Mouse (Mus musculus) embryonic stem cell, embryonic (primary cell): ENCODE data around the gene Rgma.

Source experiments
- CTCF ChIA-PET, 4 experiments: fragments of 300-600 bp in 2 of 4; fragments of 350-600 bp in 2 of 4; sonication (Branson Sonifier 250); formaldehyde crosslinking; loops; one replicate each; lab custom pipeline; 2022; ENCODE audit warnings: inconsistent platforms in 2 of 4; lab: Charles Lee
- POLR2A ChIA-PET, 4 experiments: fragments of 300-600 bp in 2 of 4; fragments of 350-600 bp in 2 of 4; sonication (Branson Sonifier 250); formaldehyde crosslinking; loops; one replicate each; lab custom pipeline; 2022; ENCODE audit warnings: antibody characterized with exemption in 4 of 4, inconsistent platforms in 1 of 4; lab: Charles Lee

Rgma gene

GRCm38 (mm10) chr7:73375257-73376100 lies at the start of gene Rgma:
Gene Rgma, plus strand, starts transcription at chr7:73375509.
- ChIA-PET POLR2A (interaction anchor here (0.7 to 3.1 kb wide), 15 partner anchors 10 to 637 kb away, joined by 3 to 20 read pairs (median 3); no protein-coding TSS in a partner anchor), CTCF (interaction anchor here (0.6 to 3.0 kb wide), 10 partner anchors 15 to 984 kb away, joined by 3 to 14 read pairs (median 4); no protein-coding TSS in a partner anchor)

GRCm38 (mm10) chr7:73326236-73326635 lies 49.1 kb upstream of the Rgma start:
- POLR2A ChIA-PET: interaction anchor here in 2 of 4 experiments (0.7 kb wide), 3 partner anchors 192 to 710 kb away, joined by 3 read pairs; no protein-coding TSS in a partner anchor
- CTCF ChIA-PET: no interaction called here

- ChIA-PET POLR2A (interaction anchor here in 2 of 4 experiments (0.7 kb wide), 3 partner anchors 191 to 709 kb away, joined by 3 read pairs; no protein-coding TSS in a partner anchor), CTCF (no interaction called here)
Measured at GRCm38 (mm10) chr7:73326680-73327079, 48.6 kb upstream of the Rgma start.

GRCm38 (mm10) chr7:73327193-73327592 lies 48.1 kb upstream of the Rgma start:
- ChIA-PET POLR2A (interaction anchor here in 1 of 4 experiments (1.2 kb wide), 1 partner anchor 16 kb away, joined by 3 read pairs; no protein-coding TSS in a partner anchor), CTCF (no interaction called here)

GRCm38 (mm10) chr7:73327652-73328051 lies 47.7 kb upstream of the Rgma start:
- ChIA-PET POLR2A (interaction anchor here in 1 of 4 experiments (1.2 kb wide), 1 partner anchor 17 kb away, joined by 3 read pairs; no protein-coding TSS in a partner anchor), CTCF (no interaction called here)

- POLR2A ChIA-PET: interaction anchor here in 1 of 4 experiments (0.6 kb wide), 1 partner anchor 15 kb away, joined by 9 read pairs; no protein-coding TSS in a partner anchor
- CTCF ChIA-PET: no interaction called here
Measured at GRCm38 (mm10) chr7:73328653-73329207, 46.6 kb upstream of the Rgma start.

- ChIA-PET CTCF (interaction anchor here in 1 of 4 experiments (0.6 kb wide), 1 partner anchor 8 kb away, joined by 3 read pairs; no protein-coding TSS in a partner anchor), POLR2A (interaction anchor here in 1 of 4 experiments (1.1 kb wide), 1 partner anchor 69 kb away, joined by 3 read pairs; no protein-coding TSS in a partner anchor)
Measured at GRCm38 (mm10) chr7:73330754-73331153, 44.6 kb upstream of the Rgma start.

- POLR2A ChIA-PET: interaction anchor here in 3 of 4 experiments (0.6 to 3.1 kb wide), 5 partner anchors 9 to 123 kb away, joined by 3 to 11 read pairs (median 3); no protein-coding TSS in a partner anchor
- CTCF ChIA-PET: no interaction called here
Measured at GRCm38 (mm10) chr7:73331645-73332044, 43.7 kb upstream of the Rgma start.

- ChIA-PET POLR2A (interaction anchor here in 2 of 4 experiments (1.1 to 3.1 kb wide), 2 partner anchors 11 kb away, joined by 3 to 11 read pairs; no protein-coding TSS in a partner anchor), CTCF (no interaction called here)
Measured at GRCm38 (mm10) chr7:73333398-73333988, 41.8 kb upstream of the Rgma start.

GRCm38 (mm10) chr7:73334883-73335282 lies 40.4 kb upstream of the Rgma start:
- CTCF ChIA-PET: interaction anchor here in 1 of 4 experiments (0.6 kb wide), 1 partner anchor 538 kb away, joined by 3 read pairs; no protein-coding TSS in a partner anchor
- POLR2A ChIA-PET: interaction anchor here in 1 of 4 experiments (0.9 kb wide), 1 partner anchor 14 kb away, joined by 3 read pairs; no protein-coding TSS in a partner anchor

- POLR2A ChIA-PET: no interaction called here
Measured at GRCm38 (mm10) chr7:73336380-73336779, 38.9 kb upstream of the Rgma start.

GRCm38 (mm10) chr7:73338353-73338752 lies 37.0 kb upstream of the Rgma start:
- CTCF ChIA-PET: no interaction called here
- POLR2A ChIA-PET: no interaction called here

More at GRCm38 (mm10) chr7:73336380-73336779, 38.9 kb upstream of the Rgma start:
- CTCF ChIA-PET: no interaction called here

- ChIA-PET CTCF (no interaction called here), POLR2A (interaction anchor here in 1 of 4 experiments (0.6 kb wide), 1 partner anchor 15 kb away, joined by 9 read pairs; no protein-coding TSS in a partner anchor)
Measured at GRCm38 (mm10) chr7:73343852-73344251, 31.5 kb upstream of the Rgma start.

- CTCF ChIA-PET: no interaction called here
- POLR2A ChIA-PET: no interaction called here
Measured at GRCm38 (mm10) chr7:73348585-73349124, 26.7 kb upstream of the Rgma start.

GRCm38 (mm10) chr7:73349158-73349557 lies 26.2 kb upstream of the Rgma start:
- POLR2A ChIA-PET: no interaction called here
- CTCF ChIA-PET: no interaction called here

GRCm38 (mm10) chr7:73355229-73355628 lies 20.1 kb upstream of the Rgma start:
- POLR2A ChIA-PET: no interaction called here
- CTCF ChIA-PET: no interaction called here

GRCm38 (mm10) chr7:73356901-73357300 lies 18.4 kb upstream of the Rgma start:
- CTCF ChIA-PET: no interaction called here
- POLR2A ChIA-PET: interaction anchor here in 1 of 4 experiments (1.2 kb wide), 1 partner anchor 32 kb away, joined by 3 read pairs; no protein-coding TSS in a partner anchor

- ChIA-PET CTCF (no interaction called here), POLR2A (interaction anchor here in 1 of 4 experiments (1.2 kb wide), 1 partner anchor 33 kb away, joined by 3 read pairs; no protein-coding TSS in a partner anchor)
Measured at GRCm38 (mm10) chr7:73357626-73358025, 17.7 kb upstream of the Rgma start.
